Mouse (Mus musculus) MEL (cell line): ENCODE measurements around the gene Tcf25. TPM values are rescaled to one million over a fixed set of nuclear protein-coding genes. Genes with fewer than 3 reads are reported as not detected.

Experiments
- DNase-seq: peaks from one replicate; pipeline ENCODE4 v3.0.0; 2011; ENCODE audit warnings: low read depth, low spot score
- H3K27ac ChIP-seq: 2 replicates; pipeline ENCODE4 v1.5.1; 2012; ENCODE audit warnings: low read depth, mild to moderate bottlenecking, control low read depth, low read length, moderate library complexity; ENCODE audit not compliant: control insufficient read depth
- H3K27me3 ChIP-seq, 2 experiments: fragments of 150-350 bp in 1 of 2; sonication (generic) in 1 of 2; 2 replicates each; pipeline ENCODE4 v1.6.1; 2012; ENCODE audit warnings: low read length in 2 of 2, mild to moderate bottlenecking in 2 of 2, improper control_type of control experiment in 1 of 2, moderate library complexity in 1 of 2; ENCODE audit not compliant: insufficient read depth in 2 of 2, control insufficient read depth in 1 of 2
- H3K36me3 ChIP-seq, 2 experiments: 2 replicates each; pipeline ENCODE4 v1.6.1; 2012 to 2014; ENCODE audit warnings: low read length in 2 of 2, improper control_type of control experiment in 1 of 2, inconsistent platforms in 1 of 2, mild to moderate bottlenecking in 1 of 2; ENCODE audit not compliant: insufficient read depth in 2 of 2, control insufficient read depth in 1 of 2
- H3K4me1 ChIP-seq, 2 experiments: fragments of 150-350 bp in 1 of 2; sonication (generic) in 1 of 2; 2 replicates each; pipeline ENCODE4 v1.6.1; 2012; ENCODE audit warnings: low read length in 2 of 2, improper control_type of control experiment in 1 of 2, mild to moderate bottlenecking in 1 of 2; ENCODE audit not compliant: insufficient read depth in 2 of 2, control insufficient read depth in 1 of 2
- H3K4me3 ChIP-seq, 2 experiments: fragments of 150-350 bp in 1 of 2; sonication (generic) in 1 of 2; 2 replicates each; pipeline ENCODE4 v1.5.1; 2012; ENCODE audit warnings: low read depth in 2 of 2, low read length in 2 of 2, mild to moderate bottlenecking in 2 of 2, moderate library complexity in 2 of 2, control low read depth in 1 of 2, improper control_type of control experiment in 1 of 2; ENCODE audit not compliant: control insufficient read depth in 1 of 2, insufficient read depth in 1 of 2
- H3K79me2 ChIP-seq: 2 replicates; pipeline ENCODE4 v1.6.1; 2012; ENCODE audit warnings: mild to moderate bottlenecking, low read length, moderate library complexity; ENCODE audit not compliant: control insufficient read depth, poor library complexity, insufficient read depth
- H3K9ac ChIP-seq: 2 replicates; pipeline ENCODE4 v1.6.1; 2012; ENCODE audit warnings: low read depth, mild to moderate bottlenecking, control low read depth, low read length, moderate library complexity; ENCODE audit not compliant: control insufficient read depth, poor library complexity, severe bottlenecking
- H3K9me3 ChIP-seq: fragments of 150-350 bp; sonication (generic); replicated peaks from 2 replicates; pipeline ENCODE4 v1.6.1; 2012; ENCODE audit warnings: mild to moderate bottlenecking, low read length, improper control_type of control experiment, moderate library complexity; ENCODE audit not compliant: insufficient read depth
- CHD2 ChIP-seq: IDR thresholded peaks from 2 replicates; pipeline ENCODE4 v1.6.1; 2011; ENCODE audit warnings: low read length, improper control_type of control experiment
- CTCF ChIP-seq, 3 experiments: IDR thresholded peaks in 2 of 3; conservative IDR thresholded peaks in 1 of 3; 2 replicates each; pipeline ENCODE4 v1.5.1; 2011 to 2012; ENCODE audit warnings: low read length in 3 of 3, low read depth in 2 of 3, mild to moderate bottlenecking in 2 of 3, improper control_type of control experiment in 1 of 3, inconsistent platforms in 1 of 3, mixed read lengths in 1 of 3, moderate library complexity in 1 of 3; ENCODE audit not compliant: control insufficient read depth in 1 of 3, insufficient read depth in 1 of 3, poor library complexity in 1 of 3, severe bottlenecking in 1 of 3
- E2F4 ChIP-seq: IDR thresholded peaks from 2 replicates; pipeline ENCODE4 v1.6.1; 2011; ENCODE audit warnings: low read depth, low read length, improper control_type of control experiment, borderline replicate concordance
- ELF1 ChIP-seq: IDR thresholded peaks from 2 replicates; pipeline ENCODE4 v1.6.1; 2014; ENCODE audit warnings: low read depth, mild to moderate bottlenecking, inconsistent platforms, low read length, improper control_type of control experiment, moderate library complexity
- ETS1 ChIP-seq: IDR thresholded peaks from 2 replicates; pipeline ENCODE4 v1.6.1; 2012; ENCODE audit warnings: low read depth, mild to moderate bottlenecking, inconsistent platforms, low read length, improper control_type of control experiment, moderate library complexity
- HCFC1 ChIP-seq: IDR thresholded peaks from 2 replicates; pipeline ENCODE4 v1.6.1; 2012; ENCODE audit warnings: low read depth, mild to moderate bottlenecking, inconsistent platforms, low read length, improper control_type of control experiment, moderate library complexity
- KAT2A ChIP-seq: conservative IDR thresholded peaks from 2 replicates; pipeline ENCODE4 v1.6.1; 2012; ENCODE audit warnings: low read depth, low read length, improper control_type of control experiment, inconsistent platforms
- MAZ ChIP-seq: IDR thresholded peaks from 2 replicates; pipeline ENCODE4 v1.6.1; 2012; ENCODE audit warnings: low read depth, mild to moderate bottlenecking, inconsistent platforms, low read length, improper control_type of control experiment
- MEF2A ChIP-seq: IDR thresholded peaks from 2 replicates; pipeline ENCODE4 v1.6.1; 2014; ENCODE audit warnings: low read depth, mild to moderate bottlenecking, inconsistent platforms, low read length, improper control_type of control experiment; ENCODE audit not compliant: poor library complexity, insufficient replicate concordance, severe bottlenecking; ENCODE audit errors: extremely low read depth
- MYB ChIP-seq: IDR thresholded peaks from 2 replicates; pipeline ENCODE4 v1.6.1; 2011; ENCODE audit warnings: mild to moderate bottlenecking, low read depth, low read length, improper control_type of control experiment
- MYC ChIP-seq: IDR thresholded peaks from 2 replicates; pipeline ENCODE4 v1.6.1; 2011; ENCODE audit warnings: low read depth, mild to moderate bottlenecking, low read length, improper control_type of control experiment, moderate library complexity
- NELFE ChIP-seq: IDR thresholded peaks from 2 replicates; pipeline ENCODE4 v1.6.1; 2011; ENCODE audit warnings: low read depth, low read length, improper control_type of control experiment
- NRF1 ChIP-seq: IDR thresholded peaks from 2 replicates; pipeline ENCODE4 v1.6.1; 2014; ENCODE audit warnings: low read depth, mild to moderate bottlenecking, inconsistent platforms, low read length, improper control_type of control experiment, moderate library complexity; ENCODE audit not compliant: poor library complexity, insufficient read depth, severe bottlenecking
- POLR2AphosphoS5 ChIP-seq: IDR thresholded peaks from 2 replicates; pipeline ENCODE4 v1.6.1; 2012; ENCODE audit warnings: low read depth, borderline replicate concordance, mild to moderate bottlenecking, inconsistent platforms, low read length, moderate library complexity, mixed read lengths
- RAD21 ChIP-seq: IDR thresholded peaks from 2 replicates; pipeline ENCODE4 v1.6.1; 2011; ENCODE audit warnings: mild to moderate bottlenecking, low read depth, low read length, improper control_type of control experiment
- SIN3A ChIP-seq: IDR thresholded peaks from 2 replicates; pipeline ENCODE4 v1.6.1; 2012; ENCODE audit warnings: low read length, improper control_type of control experiment, inconsistent platforms
- SMC3 ChIP-seq: IDR thresholded peaks from 2 replicates; pipeline ENCODE4 v1.6.1; 2011; ENCODE audit warnings: low read depth, low read length, improper control_type of control experiment
- UBTF ChIP-seq: IDR thresholded peaks from 2 replicates; pipeline ENCODE4 v1.6.1; 2012; ENCODE audit warnings: low read depth, mild to moderate bottlenecking, inconsistent platforms, low read length, improper control_type of control experiment, moderate library complexity, borderline replicate concordance; ENCODE audit not compliant: insufficient read depth
- USF1 ChIP-seq: IDR thresholded peaks from 2 replicates; pipeline ENCODE4 v1.6.1; 2014; ENCODE audit warnings: low read depth, mild to moderate bottlenecking, inconsistent platforms, low read length, improper control_type of control experiment, moderate library complexity
- USF2 ChIP-seq, 2 experiments: IDR thresholded peaks; 2 replicates each; pipeline ENCODE4 v1.6.1; 2011 to 2012; ENCODE audit warnings: improper control_type of control experiment in 2 of 2, low read length in 2 of 2, borderline replicate concordance in 1 of 2, inconsistent platforms in 1 of 2, low read depth in 1 of 2, mild to moderate bottlenecking in 1 of 2; ENCODE audit not compliant: insufficient read depth in 1 of 2
- ZC3H11A ChIP-seq: IDR thresholded peaks from 2 replicates; pipeline ENCODE4 v1.6.1; 2012; ENCODE audit warnings: low read depth, mild to moderate bottlenecking, inconsistent platforms, low read length, improper control_type of control experiment
- ZMIZ1 ChIP-seq: IDR thresholded peaks from 2 replicates; pipeline ENCODE4 v1.6.1; 2012; ENCODE audit warnings: low read depth, mild to moderate bottlenecking, inconsistent platforms, low read length, improper control_type of control experiment, moderate library complexity
- polyA plus RNA-seq, 2 experiments: library from polyadenylated mRNA; stranded (reverse) in 1 of 2; unstranded in 1 of 2; fragments of >175 nt in 1 of 2; fragments of >200 nt in 1 of 2; gene quantifications; 2 replicates each; pipeline versions ENCODE4 v1.2.1 to v1.2.4; 2012; ENCODE audit warnings: low replicate concordance in 2 of 2, low read depth in 1 of 2; ENCODE audit not compliant: insufficient read length in 2 of 2, insufficient read depth in 1 of 2, missing spikeins in 1 of 2
- total RNA-seq: library from RNA; depleted of rRNA; stranded (reverse); fragments of 300-350 nt; gene quantifications from 2 replicates; pipeline ENCODE4 v1.2.3, GENCODE M21; 2012

The Tcf25 gene
- total and polyA plus RNA-seq, 3 experiments = 107 to 327 TPM; not detected in 1

DNA sequence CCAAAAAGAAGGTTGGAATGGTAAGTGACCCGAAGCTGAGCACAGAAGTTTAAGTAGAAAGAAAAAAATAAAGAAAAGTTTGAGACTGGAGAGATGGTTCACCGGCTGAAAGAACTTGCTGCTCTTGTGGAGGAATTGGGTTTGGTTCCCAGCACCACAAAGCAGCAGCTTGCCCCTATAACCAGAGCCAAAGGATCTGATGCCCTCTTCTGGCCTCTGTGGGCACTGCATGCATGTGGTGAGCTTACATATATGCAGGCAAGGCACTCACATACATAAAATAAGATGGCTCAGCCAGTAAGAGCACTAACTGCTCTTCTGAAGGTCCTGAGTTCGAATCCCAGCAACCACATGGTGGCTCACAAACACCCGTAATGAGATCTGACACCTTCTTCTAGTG is 33.5 kb upstream of the Tcf25 start:
- TF ChIP-seq HCFC1 (no peak), CHD2 (no peak), USF1 (no peak), ZMIZ1 (no peak), ELF1 (no peak), POLR2AphosphoS5 (no peak), MAZ (no peak), UBTF (no peak), NRF1 (no peak), USF2 (IDR thresholded peaks at IDR 0.05; ENCODE audit: borderline replicate concordance in 1 of 2, insufficient read depth in 1 of 2, low read depth in 1 of 2, low read length in 2 of 2) (no peak), RAD21 (peak; percentile 14), MEF2A (no peak), KAT2A (no peak), MYC (no peak), E2F4 (no peak), MYB (no peak), SIN3A (no peak), NELFE (no peak), ZC3H11A (no peak), CTCF (IDR thresholded peaks at IDR 0.05 in 2 of 3, conservative IDR thresholded peaks at IDR 0.05 in 1 of 3; ENCODE audit: control insufficient read depth in 1 of 3, insufficient read depth in 1 of 3, low read depth in 2 of 3, low read length in 3 of 3, poor library complexity in 1 of 3, severe bottlenecking in 1 of 3) (peak; percentile 38 to 50 (median 40)), ETS1 (no peak), SMC3 (peak; percentile 34; the same call in 1 of the 2 replicates)
- TF ChIP-seq, all 39 proteins: peak for 3
- Histone ChIP-seq H3K27ac (no peak overlapping the region), H3K4me3 (no peak overlapping the region), H3K27me3 (no peaks in the 10 kb centered on the region), H3K4me1 (no peaks in the 10 kb centered on the region), H3K9ac (no peak overlapping the region), H3K9me3 (no peaks in the 10 kb centered on the region), H3K79me2 (no peaks in the 10 kb centered on the region), H3K36me3 (no peaks in the 10 kb centered on the region; a peak in 1 of 4 replicates)
- DNase-seq = peak; percentile 81
